Mouse (Mus musculus) spleen, embryonic (tissue): Measurements from ENCODE around the gene Gm49486.

ENCODE experiments used
- CTCF ChIA-PET: fragments of 350-600 bp; sonication (Branson Sonifier 250); formaldehyde crosslinking; loops from one replicate; lab custom pipeline; 2022; lab: Charles Lee

Gm49486 gene

DNA sequence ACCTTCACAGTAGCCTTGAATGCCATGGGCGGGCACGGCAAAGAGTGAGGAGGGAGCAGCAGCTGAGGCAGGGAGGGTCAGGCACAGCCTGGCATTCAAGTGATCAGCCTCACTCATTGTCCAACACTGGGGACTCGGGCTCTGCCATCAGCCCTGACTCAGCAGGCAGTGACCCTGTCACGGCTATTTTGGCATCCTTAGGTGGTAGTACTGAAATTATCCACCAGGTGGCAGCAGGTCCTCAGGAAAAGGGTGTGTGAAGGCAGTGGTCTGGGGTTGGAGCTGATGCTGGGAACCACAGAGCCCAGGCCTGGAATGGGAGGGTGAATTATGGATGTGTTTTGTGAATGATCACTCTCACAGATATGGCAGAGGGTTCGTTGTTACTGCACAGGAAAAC lies 4.5 kb upstream of the Gm49486 start:
- CTCF ChIA-PET = interaction anchor here (0.6 to 0.7 kb wide), 2 partner anchors 43 to 188 kb away, joined by 3 to 5 read pairs; no protein-coding TSS in a partner anchor

DNA sequence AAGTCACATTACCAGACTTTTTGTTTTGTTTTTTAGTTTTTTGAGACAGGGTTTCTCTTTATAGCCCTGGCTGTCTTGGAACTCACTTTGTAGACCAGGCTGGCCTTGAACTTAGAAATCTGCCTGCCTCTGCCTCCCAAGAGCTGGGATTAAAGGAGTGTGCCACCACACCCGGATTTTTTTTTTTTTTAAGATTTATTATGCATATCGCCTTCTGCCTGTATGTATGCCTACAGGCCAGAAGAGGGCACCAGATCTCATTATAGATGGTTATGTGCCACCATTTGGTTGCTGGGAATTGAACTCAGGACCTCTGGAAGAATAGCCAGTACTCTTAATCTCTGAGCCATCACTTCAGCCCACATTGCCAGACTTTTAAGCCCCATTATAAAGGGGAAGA lies 3.4 kb upstream of the Gm49486 start:
- CTCF ChIA-PET = interaction anchor here (0.6 kb wide), 1 partner anchor 710 kb away, joined by 6 read pairs; no protein-coding TSS in a partner anchor

DNA sequence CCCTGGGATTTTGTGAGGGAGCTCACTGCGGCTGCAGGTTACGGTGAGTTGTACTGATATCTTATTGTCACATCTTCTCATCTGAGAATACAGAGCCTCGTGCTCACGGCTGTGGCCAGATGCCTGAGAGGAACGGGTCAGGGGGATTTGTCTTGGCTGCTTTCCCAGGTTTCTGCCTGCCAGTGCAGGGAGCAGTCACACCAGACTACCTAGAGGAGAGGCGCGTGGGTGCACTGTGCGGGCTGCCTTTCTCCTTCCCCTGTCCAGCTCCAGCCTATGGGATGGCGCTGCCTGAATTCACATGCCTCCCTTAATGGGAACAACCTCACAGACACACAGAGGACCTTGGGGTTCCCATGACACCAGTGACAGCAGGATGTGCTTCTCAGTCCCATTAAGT lies 6.1 kb downstream of the Gm49486 start:
- CTCF ChIA-PET = no interaction called here

DNA sequence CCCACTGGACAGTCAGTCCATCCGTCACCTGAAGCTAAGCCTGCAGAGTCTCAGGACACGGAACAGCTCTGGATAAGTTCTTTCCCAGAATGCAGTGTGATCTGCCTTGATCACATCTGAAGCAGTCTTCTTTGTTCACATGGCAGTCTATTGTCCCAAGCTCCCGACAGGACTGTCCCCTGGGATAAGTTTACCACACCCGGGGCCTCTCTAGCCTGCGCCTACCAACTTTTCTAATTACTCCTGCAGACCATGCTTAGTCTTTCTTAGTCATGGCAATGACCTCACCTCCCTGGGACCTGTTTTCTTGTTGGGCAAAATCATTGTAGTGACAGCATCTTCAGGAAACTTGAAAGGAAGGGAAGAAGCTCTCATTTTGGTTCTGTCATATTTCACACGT lies 8.8 kb downstream of the Gm49486 start:
- CTCF ChIA-PET = no interaction called here

DNA sequence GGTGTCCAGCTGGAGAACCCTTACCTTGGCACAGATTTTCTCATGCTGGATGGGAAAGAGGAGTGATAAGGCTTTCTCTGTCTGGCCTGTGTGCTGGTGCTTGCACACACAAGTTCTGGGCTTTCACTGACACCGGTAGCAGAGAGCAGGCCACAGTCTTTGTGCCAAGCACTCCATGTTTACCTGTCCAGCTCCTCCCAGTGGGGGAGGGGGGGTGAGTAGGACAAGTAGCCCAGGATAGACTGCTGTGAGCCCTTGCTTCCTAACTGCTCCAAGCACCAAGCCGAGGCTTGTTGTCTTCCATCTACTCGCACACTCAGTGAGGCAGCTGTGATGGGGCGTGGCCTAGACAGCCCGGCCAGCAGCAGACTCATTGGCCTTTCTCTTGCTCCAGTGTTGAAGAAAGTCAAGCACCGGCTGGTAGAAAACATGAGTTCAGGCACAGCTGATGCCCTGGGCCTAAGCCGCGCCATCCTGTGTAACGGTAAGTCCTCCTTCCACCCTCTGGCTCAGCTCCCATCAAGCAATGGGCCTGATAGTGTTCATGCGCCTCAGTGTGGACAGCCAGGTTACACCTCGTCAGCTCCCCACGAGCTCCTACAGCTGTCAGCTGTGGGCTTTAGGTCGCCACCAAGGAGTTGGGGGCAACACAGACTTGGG lies 13.5 kb downstream of the Gm49486 start:
- CTCF ChIA-PET = interaction anchor here (0.6 to 0.9 kb wide), 4 partner anchors 93 to 224 kb away, joined by 3 to 6 read pairs (median 4); no protein-coding TSS in a partner anchor

DNA sequence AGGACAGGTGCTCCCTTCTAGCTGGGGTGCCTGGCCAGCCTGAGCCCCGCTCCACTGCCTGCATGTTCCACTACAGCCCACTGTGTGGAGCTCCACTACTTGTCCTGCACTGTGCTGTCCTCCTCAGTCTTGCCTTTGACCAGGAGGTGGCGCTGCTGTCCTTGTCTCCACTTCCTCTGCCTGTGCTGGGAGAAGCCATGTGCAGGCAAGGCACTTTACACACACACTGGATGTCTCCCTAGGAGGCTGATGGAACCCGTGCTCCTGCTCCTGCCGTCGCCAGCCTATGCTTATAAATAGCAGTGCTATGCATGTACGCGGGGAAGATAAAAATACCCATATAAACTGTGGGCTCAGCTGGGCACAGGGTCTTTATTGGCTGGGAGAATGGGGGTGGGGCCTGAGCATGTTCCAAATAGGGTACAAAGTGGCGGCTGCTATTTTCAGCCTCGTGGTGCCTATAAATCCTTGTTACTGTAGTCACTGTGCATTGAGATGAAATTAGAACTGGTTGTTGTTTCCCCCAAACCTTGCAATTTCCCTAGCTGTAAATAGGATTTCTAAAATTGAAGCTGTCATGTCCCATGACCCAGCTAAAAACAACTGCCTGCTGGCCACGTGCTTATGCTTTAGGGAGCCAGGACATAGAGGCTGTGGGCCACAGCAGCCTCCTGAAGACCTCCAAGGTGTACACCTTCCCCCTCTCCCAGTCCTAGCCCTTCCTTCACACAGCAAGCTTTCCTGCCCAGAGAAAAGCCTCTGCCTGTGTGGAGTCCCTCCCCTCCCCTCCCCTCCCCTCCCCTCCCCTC lies 14.2 kb downstream of the Gm49486 start:
- CTCF ChIA-PET = interaction anchor here (0.7 to 0.9 kb wide), 2 partner anchors 29 to 94 kb away, joined by 3 to 5 read pairs; no protein-coding TSS in a partner anchor

DNA sequence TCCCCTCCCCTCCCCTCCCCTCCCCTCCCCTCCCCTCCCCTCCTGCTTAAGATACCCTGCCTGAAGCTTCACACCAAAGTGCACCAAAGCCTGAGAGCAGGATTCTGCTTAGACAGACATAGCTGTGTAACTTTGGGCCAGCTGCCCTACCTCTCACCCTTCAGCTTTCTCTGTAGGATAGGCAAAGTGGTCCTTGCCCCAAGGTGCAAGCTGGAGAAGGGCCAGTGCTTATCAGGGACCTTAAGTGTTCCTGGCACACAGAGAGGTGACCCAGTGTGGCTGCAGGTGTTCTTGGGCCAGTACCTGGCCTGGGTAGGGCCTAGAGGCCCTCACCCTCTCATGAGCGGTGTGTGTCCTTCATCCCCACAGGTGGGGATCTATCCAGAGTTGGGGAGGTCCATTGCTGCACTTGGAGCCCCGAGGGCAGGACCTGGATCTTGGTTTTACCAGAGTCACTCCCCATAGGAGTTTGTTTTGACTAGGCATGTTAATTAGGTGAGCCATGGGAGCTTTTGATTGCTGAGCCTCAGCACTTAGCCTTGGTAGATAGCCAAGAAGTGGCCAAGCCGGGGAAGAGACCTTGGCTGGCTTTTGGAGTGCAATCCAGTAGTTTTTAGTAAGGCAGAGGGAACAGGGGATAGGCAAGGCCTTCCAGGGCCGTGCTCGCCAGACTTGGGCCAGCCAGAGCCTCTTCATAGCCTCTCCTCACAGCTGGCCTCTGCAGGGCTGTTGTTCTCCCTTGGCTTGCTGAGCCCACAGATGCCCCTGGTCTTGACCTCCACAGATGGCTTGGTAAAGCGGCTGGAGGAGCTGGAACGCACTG lies 15.1 kb downstream of the Gm49486 start:
- CTCF ChIA-PET = interaction anchor here (0.5 kb wide), 1 partner anchor 770 kb away, joined by 3 read pairs; no protein-coding TSS in a partner anchor

DNA sequence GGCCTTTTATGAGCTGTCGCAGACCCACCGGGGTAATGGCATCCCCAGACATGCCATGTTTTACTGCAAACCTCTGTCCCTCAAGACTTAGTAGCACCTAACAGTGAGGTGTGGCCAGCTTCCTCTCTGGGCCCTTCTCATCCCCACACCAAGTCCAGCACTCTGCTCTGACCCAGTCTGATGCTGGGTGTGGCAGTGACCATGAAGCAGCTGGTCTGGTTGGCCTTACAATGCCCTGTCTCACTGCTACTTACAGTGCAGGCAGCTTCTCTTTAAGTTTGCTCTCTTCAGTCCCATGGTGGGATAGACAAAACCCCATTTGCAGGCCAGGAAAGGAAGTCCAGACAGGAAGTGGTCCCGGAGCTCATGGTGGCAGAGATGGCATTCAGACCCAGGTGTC lies 16.1 kb downstream of the Gm49486 start:
- CTCF ChIA-PET = no interaction called here

DNA sequence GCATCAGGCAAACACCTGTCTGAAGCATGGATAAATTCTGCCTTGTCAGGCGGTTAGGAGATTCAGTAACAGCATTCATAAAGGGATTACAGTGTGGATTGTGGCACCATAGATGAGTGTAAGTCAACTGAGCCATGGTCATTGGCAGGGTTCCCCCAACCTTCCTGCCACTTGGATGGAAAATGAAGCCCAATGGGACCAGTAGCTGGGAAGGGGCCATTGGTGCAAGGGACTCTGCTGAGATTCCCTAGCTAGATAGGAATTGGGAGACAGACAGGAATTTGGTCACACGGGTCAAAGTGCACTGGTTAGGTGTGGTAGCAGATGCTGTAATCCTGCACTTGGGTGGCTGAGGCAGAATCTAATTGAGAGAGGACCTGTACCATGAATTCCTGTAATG lies 21.0 kb downstream of the Gm49486 start:
- CTCF ChIA-PET = interaction anchor here (0.6 kb wide), 1 partner anchor 572 kb away, joined by 3 read pairs; no protein-coding TSS in a partner anchor

DNA sequence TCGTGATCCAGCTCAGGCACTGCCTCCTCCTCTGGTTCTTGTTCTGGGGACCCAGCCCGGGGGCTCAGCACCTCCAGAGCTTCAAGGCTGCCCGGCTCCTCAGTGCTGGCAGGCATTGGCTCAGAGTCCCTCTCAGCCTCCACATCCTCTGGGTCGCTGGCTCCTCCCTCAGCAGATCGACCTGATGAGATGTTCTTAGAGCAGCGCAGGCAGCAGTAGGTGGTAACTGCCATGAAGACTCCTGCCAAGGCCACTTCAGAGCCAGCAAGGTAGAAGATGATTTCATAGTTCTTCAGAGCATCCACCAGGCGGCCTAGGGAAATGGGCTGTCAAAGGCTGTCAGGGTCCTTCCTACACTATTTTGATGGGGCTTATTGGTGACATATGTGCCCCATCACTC lies 22.0 kb downstream of the Gm49486 start:
- CTCF ChIA-PET = no interaction called here

DNA sequence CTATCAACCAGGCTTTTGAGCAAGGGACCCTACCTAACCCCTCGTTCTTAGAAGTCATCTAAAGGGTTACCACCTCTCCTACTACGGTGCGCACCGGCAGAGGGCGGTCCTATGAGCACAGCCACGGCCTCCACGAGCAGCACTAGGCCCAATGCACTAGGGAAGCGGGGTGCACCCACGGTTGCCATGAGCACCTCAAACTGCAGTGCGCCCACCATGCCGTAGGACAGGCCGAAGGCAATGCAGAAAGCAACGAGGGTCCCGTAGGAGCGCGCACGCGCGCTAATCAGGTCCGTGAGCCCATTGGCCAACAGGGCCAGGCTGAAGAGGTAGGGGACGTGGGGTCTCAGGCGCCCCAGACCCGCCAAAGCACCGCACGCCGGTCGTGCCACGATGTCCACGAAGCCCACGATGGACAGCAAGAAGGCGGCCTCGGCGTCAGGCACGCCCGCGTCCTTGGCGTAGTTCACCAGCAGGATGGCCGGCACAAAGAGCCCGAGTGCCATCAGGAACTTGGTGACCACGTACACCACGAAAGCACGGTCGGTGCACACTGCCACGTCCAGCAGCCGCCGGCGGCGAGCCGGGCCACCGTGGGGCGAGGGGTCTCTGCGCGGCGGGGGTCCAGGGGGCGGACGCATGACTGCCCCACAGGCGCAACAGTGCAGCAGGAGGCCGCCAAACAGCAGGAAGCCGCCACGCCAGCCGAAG lies 22.7 kb downstream of the Gm49486 start:
- CTCF ChIA-PET = no interaction called here

DNA sequence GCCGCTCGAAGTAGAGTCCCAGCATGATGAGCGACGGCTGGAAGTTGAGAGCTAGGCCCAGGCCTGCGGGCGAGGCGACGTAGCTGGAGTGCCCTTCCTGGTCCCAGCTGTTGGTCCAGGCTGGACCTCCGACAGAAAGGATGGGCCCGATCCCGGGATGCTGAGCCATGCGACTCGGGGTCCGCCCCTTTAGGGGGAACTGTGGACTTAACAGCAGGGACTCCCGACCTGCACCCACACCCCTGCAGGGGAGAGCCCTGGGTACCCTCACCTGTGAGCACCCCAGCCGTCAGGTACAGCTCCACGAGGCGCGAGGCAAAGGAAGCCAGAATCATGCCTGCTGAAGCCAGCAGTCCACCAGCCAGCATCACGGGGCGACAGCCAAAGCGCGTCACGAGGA lies 23.4 kb downstream of the Gm49486 start:
- CTCF ChIA-PET = no interaction called here

DNA sequence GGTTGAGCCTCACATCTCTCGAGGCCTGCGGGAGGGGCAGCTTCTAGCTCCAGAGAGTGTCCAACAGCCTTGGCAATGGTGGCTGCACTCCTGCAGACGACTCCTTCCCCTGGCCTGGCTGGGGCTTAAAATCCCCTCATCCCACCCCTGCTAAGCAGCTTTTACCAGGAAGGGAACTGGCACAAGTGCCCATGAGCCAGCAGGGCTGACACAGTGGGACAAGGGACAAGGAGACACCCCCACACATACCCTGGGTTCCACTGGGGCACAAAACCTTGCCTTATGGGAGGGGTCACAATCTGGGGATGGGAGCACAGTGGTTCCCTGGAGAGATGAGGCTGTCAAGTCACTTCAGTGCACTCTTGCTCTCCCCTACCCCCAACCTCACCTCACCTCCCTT lies 25.5 kb downstream of the Gm49486 start, which contains the start of gene Slc16a8:
TSS of gene Slc16a8 (minus strand) at position 101 of the 400 bp plus-strand sequence.
- CTCF ChIA-PET = no interaction called here

DNA sequence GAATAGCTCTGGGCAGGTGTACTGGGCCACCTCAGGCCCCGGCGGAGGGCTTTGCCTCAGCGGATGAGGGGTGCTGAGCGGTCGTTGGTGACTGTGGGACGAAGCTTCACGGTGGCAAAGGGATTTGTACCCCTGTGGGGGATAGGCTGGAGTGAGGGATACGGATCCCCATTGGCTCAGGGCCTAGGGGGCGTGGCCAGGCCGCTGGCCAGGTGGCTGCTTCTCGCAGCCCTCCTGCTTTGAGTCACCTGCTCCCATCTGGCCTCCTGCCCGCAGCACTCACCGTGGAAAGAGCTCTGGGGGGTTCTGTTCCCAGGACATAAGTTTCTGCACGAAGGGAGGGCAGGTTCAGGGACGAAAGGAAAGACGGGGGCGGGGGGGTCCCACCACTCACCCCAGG lies 29.3 kb downstream of the Gm49486 start:
- CTCF ChIA-PET = no interaction called here

DNA sequence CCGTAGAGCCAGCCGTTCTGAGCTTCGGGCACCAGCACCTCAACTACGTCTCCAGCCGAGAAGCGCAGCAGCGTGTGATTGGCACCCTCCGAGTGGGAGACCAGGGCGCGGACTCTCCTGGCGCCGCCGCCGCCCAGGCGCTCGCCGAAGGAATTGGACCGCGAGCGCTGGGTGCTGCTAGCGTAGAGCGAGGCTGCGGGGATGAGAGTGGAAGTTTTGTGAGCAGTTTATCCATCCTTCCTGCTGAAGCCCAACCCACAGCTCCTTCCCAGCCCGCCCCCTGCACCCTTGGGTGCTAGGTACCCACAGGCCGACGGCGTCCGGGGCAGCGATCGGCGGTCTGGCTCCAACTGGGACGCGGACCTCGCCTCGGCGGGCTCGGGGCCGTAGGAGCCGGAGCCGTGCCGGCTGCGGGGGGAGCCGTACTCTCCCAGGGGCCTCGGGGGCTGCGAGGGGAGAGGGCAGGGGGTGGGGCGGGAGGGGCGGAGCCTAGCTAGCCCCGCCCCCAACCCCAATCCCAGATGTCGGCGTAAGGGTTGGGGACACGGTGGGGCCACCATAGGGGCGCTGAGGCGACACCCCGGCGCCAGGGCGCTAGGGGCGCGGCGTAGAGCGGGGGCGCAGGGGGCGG lies 32.0 kb downstream of the Gm49486 start:
- CTCF ChIA-PET = no interaction called here

DNA sequence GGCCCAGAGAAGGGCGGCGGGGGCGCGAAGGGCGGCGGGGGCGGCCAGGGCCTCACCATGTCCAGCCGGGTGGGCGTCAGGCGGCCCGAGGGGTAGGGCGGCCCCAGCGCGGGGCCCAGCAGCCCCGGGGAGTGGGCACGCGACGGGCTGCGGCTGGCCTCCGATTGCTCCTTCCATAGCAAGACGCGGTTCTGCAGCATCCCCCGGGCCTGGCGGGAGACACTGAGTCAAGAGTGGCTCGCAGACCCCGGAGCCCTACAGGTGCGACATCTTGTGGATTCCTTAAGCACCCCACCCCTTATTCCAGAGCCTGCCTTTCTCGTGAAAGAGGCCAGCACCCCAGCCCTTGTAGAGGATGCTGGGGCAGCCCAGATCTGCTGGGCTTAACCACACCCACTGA lies 32.6 kb downstream of the Gm49486 start:
- CTCF ChIA-PET = no interaction called here

DNA sequence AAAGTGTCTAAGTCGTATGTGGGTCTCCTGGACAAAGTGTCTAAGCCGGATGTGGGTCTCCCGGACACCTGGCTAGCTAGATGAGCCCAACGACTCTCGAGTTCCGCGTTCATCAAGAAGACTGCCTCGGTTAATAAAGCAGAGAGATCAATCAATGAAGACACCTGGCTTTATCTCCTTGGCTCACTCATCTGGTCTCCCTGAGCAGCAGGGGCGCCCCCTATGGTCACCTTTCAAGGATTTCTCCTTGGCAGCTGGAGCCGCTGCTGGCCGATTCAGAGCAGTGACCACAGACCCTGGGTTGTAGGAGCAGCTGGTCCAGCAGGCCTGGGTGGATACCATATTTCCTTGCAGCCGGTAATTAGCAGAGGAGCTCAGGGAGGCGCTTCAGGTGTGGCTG lies 33.2 kb downstream of the Gm49486 start:
- CTCF ChIA-PET = no interaction called here

DNA sequence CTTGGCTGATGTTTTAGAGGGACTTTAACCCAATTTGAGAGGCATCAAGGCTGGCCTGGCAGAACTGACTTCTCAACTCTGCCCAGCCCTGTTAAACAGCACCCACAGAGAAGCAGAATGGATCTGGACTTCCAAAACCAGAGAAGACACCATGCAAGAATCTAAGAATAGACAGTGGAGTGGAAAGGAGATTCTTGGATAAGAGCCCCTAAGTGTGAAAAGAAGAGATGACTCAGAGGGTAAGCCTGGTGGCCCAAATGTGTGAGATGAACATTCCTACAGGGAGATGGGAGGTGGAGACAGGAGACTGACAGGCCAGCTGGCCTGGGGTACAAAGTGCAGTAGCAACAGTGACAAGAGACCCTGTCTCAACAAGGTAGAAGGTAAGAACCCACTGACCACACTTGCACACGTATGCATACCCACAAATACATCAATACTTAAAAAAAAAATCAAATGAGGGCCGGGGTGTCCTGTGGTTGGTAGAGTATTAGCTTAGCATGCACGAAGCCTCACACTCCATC lies 33.7 kb downstream of the Gm49486 start:
- CTCF ChIA-PET = interaction anchor here (0.6 kb wide), 1 partner anchor 12 kb away, joined by 8 read pairs; no protein-coding TSS in a partner anchor

DNA sequence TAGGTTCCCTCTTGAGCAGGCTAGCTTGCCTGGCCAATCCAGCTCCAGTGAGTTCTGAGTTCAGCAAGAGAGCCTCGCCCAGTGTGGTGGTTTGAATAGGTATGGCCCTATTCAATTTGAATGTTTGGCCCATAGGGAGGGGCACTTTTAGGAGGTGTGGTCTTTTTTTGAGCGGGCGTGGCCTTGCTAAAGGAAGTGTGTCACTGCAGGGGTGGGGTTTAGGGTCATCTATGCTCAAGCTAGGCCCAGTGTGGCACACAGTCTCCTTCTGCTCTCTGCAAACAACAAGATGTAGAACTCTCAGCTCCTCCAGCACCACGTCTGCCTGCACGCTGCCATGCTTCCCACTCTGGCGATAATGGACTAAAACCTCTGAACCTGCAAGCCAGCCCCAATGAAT lies 34.5 kb downstream of the Gm49486 start:
- CTCF ChIA-PET = no interaction called here

DNA sequence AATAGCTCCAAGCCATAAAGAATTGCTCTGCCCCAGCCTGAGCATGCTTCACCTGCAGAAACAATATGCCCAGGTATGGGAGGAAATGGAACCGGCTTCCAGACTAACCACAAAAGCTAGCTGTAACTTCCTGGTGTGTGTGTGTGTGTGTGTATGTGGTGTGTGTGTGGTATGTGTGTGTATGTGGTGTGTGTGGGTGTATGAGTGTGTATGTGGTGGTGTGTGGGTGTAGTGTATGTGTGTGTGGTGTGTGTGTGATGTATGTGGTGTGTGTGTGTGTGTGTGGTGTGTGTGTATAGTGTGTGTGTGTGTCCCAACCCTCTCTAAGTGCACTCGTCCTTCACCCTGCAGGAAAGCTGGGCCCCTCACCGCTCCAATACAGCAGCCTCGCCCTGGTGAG lies 36.2 kb downstream of the Gm49486 start:
- CTCF ChIA-PET = interaction anchor here (0.6 kb wide), 1 partner anchor 507 kb away, joined by 9 read pairs; no protein-coding TSS in a partner anchor
